ENCODE assay signal across 21 mouse cellular contexts in the genomic region with DNA sequence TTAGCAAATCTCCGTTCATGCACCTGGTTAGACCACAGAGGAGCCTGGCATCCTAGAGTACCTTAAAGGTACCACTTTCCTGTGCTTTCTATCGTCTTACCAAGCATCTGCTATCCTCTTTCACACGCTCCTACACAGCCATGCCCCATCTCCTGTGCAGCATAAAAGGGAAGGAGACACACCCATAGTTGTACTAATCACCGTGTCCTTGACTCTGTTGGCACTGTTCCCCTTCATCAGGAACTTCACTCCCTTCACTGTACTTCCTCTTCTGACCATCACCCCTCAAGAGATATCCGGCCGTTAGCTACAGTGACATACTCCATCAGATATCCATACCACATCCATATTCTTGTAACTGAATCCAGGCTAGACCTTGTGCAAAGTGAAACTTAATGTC.
DNase-seq lines count a peak whose midpoint lies in the region; ATAC-seq and TF ChIP-seq lines count a peak whose summit lies in the region.
"Had no signal": no experiment of that assay in that cellular context is flagged by ENCODE, and none has a peak within 500 bp of the region (broad histone marks: within the 10 kb centered on the region; RNA-seq: fewer than 3 reads in every experiment).

No protein-coding gene starts in this region.

- TF ChIP-seq EP300 in MEL (IDR thresholded peaks at IDR 0.05; ENCODE audit: low read depth in 1 of 2, low read length in 2 of 2), result peak; percentile 99 to 100

- H3K4me3 ChIP-seq in heart, embryonic 11.5 days (ENCODE audit: low read depth, low read length), result no peak overlapping the region
- peak overlapping the region in 1 of 2 experiments; percentile 3; a peak in 1 of 4 replicates for H3K4me3 ChIP-seq in MEL (ENCODE audit: control insufficient read depth in 1 of 2, insufficient read depth in 1 of 2, low read depth in 2 of 2, low read length in 2 of 2)
- no peak overlapping the region for H3K4me3 ChIP-seq in intestine, embryonic 15.5 days (replicated peaks)
- H3K4me3 ChIP-seq: heart, embryonic 13.5 days; limb, embryonic 10.5 days; midbrain, embryonic 12.5 days; myocyte; stomach, embryonic 15.5 days had no signal

- no peaks in the 10 kb centered on the region for H3K79me2 ChIP-seq in MEL (ENCODE audit: control insufficient read depth, insufficient read depth, low read length, poor library complexity)

- H3K9ac ChIP-seq in heart, embryonic 11.5 days (ENCODE audit: low read depth, low read length), result no peak overlapping the region
- H3K9ac ChIP-seq in MEL (ENCODE audit: control insufficient read depth, low read depth, low read length, poor library complexity, severe bottlenecking), result peak overlapping the region; percentile 27
- H3K9ac ChIP-seq in intestine, embryonic 15.5 days, result no peak overlapping the region
- H3K9ac ChIP-seq: heart, embryonic 13.5 days; lung, embryonic 14.5 days; midbrain, embryonic 12.5 days; stomach, embryonic 15.5 days had no signal

- peak; percentile 90 for DNase-seq in heart, adult 11 months
- peak; percentile 96 for DNase-seq in MEL (ENCODE audit: low read depth, low spot score)
- DNase-seq in gastrocnemius, postnatal 4 days (ENCODE audit: low spot score in 2 of 2), result no peak
- no peak for DNase-seq in thymus, postnatal 14 days
- no peak for DNase-seq in gastrocnemius, adult 8-10 months (ENCODE audit: low spot score in 2 of 2)
- DNase-seq: adrenal gland, postnatal 10 days; cerebellum, postnatal 10 days; gastrocnemius, postnatal 25 days; heart, postnatal 4 days; kidney, adult 8-10 months; layer of hippocampus, postnatal 36 days; lung, embryonic 14.5 days; thymus, postnatal 25 days had no signal

- no peak; the same call in 1 of the 2 replicates for TF ChIP-seq RAD21 in MEL (IDR thresholded peaks at IDR 0.05; ENCODE audit: low read depth, low read length)

- TF ChIP-seq POLR2A in MEL (IDR thresholded peaks at IDR 0.05; ENCODE audit: control insufficient read depth in 1 of 2, insufficient read depth in 1 of 2, low read depth in 1 of 2, low read length in 2 of 2, poor library complexity in 1 of 2), result peak in 1 of 2 experiments; percentile 56; a peak in 2 of 4 replicates

- no peaks in the 10 kb centered on the region for H3K36me3 ChIP-seq in heart, embryonic 11.5 days (ENCODE audit: control insufficient read depth, insufficient read depth, low read length)
- peaks cover 0 to 26% of the 10 kb centered on the region in 2 experiments; a peak in 2 of 4 replicates for H3K36me3 ChIP-seq in MEL (ENCODE audit: control insufficient read depth in 1 of 2, insufficient read depth in 2 of 2, low read length in 2 of 2)
- no peaks in the 10 kb centered on the region for H3K36me3 ChIP-seq in intestine, embryonic 15.5 days
- H3K36me3 ChIP-seq: heart, embryonic 13.5 days; limb, embryonic 10.5 days; midbrain, embryonic 12.5 days; stomach, embryonic 15.5 days had no signal

- no peak for TF ChIP-seq CTCF in MEL (IDR thresholded peaks at IDR 0.05 in 2 of 3, conservative IDR thresholded peaks at IDR 0.05 in 1 of 3; ENCODE audit: control insufficient read depth in 1 of 3, insufficient read depth in 1 of 3, low read depth in 2 of 3, low read length in 3 of 3, poor library complexity in 1 of 3, severe bottlenecking in 1 of 3)

- 70% methylated on average over 6 of the region's 6 CpGs for WGBS in heart, embryonic 11.5 days (ENCODE audit: insufficient replicate concordance)
- 64% methylated on average over 6 of the region's 6 CpGs for WGBS in intestine, embryonic 15.5 days

- H3K9me3 ChIP-seq in heart, embryonic 11.5 days (replicated peaks; ENCODE audit: control insufficient read depth, low read length), result no peaks in the 10 kb centered on the region
- H3K9me3 ChIP-seq in MEL (replicated peaks; ENCODE audit: insufficient read depth, low read length), result no peaks in the 10 kb centered on the region
- H3K9me3 ChIP-seq in intestine, embryonic 15.5 days, result no peaks in the 10 kb centered on the region
- H3K9me3 ChIP-seq: heart, embryonic 13.5 days; limb, embryonic 10.5 days; midbrain, embryonic 12.5 days; stomach, embryonic 15.5 days had no signal

- H3K27ac ChIP-seq in heart, embryonic 11.5 days (ENCODE audit: low read depth, low read length), result no peak overlapping the region
- peak overlapping the region; percentile 93 for H3K27ac ChIP-seq in MEL (ENCODE audit: control insufficient read depth, low read depth, low read length)
- H3K27ac ChIP-seq in intestine, embryonic 15.5 days, result no peak overlapping the region
- H3K27ac ChIP-seq: heart, embryonic 13.5 days; limb, embryonic 10.5 days; midbrain, embryonic 12.5 days; stomach, embryonic 15.5 days had no signal

- H3K27me3 ChIP-seq in heart, embryonic 11.5 days (ENCODE audit: control insufficient read depth, insufficient read depth, low read length), result peaks cover 2% of the 10 kb centered on the region; the same call in 1 of the 2 replicates
- no peaks in the 10 kb centered on the region for H3K27me3 ChIP-seq in MEL (ENCODE audit: control insufficient read depth in 1 of 2, insufficient read depth in 2 of 2, low read length in 2 of 2)
- no peaks in the 10 kb centered on the region for H3K27me3 ChIP-seq in intestine, embryonic 15.5 days (replicated peaks)
- H3K27me3 ChIP-seq: midbrain, embryonic 12.5 days; stomach, embryonic 15.5 days had no signal

- H3K4me2 ChIP-seq in heart, embryonic 11.5 days, result no peak overlapping the region
- H3K4me2 ChIP-seq in intestine, embryonic 15.5 days (replicated peaks), result no peak overlapping the region
- H3K4me2 ChIP-seq: heart, embryonic 13.5 days; lung, embryonic 14.5 days; midbrain, embryonic 12.5 days; stomach, embryonic 15.5 days had no signal

- H3K4me1 ChIP-seq in heart, embryonic 11.5 days (ENCODE audit: control insufficient read depth, insufficient read depth, low read length), result no peaks in the 10 kb centered on the region
- peaks cover 12 to 20% of the 10 kb centered on the region in 2 experiments for H3K4me1 ChIP-seq in MEL (ENCODE audit: control insufficient read depth in 1 of 2, insufficient read depth in 2 of 2, low read length in 2 of 2)
- H3K4me1 ChIP-seq in intestine, embryonic 15.5 days (replicated peaks), result no peaks in the 10 kb centered on the region
- H3K4me1 ChIP-seq: heart, embryonic 13.5 days; midbrain, embryonic 12.5 days; stomach, embryonic 15.5 days had no signal

- no peak for ATAC-seq in heart, embryonic 11.5 days (replicated peaks; ENCODE audit: insufficient number of reproducible peaks, low FRiP score, low TSS enrichment)
- ATAC-seq in intestine, embryonic 15.5 days, result peak; percentile 73
- peak; percentile 92 for ATAC-seq in megakaryocyte progenitor cell, adult 5-6 weeks (replicated peaks; ENCODE audit: poor library complexity)

TF ChIP-seq in MEL, 35 proteins besides CTCF, POLR2A, EP300 and RAD21 (continues in another document):
- TF ChIP-seq BHLHE40 (IDR thresholded peaks at IDR 0.05; ENCODE audit: borderline replicate concordance, low read depth, low read length) (no peak), MYC (IDR thresholded peaks at IDR 0.05; ENCODE audit: low read depth, low read length) (peak; percentile 76), GATA1 (IDR thresholded peaks at IDR 0.05; ENCODE audit: low read depth, low read length) (peak; percentile 90), HCFC1 (IDR thresholded peaks at IDR 0.05; ENCODE audit: low read depth, low read length) (0 out of 2 replicates have a peak, but pooled peaks have one; percentile 52), MEF2A (IDR thresholded peaks at IDR 0.05; ENCODE audit: extremely low read depth, insufficient replicate concordance, low read depth, low read length, poor library complexity, severe bottlenecking) (no peak), TCF12 (IDR thresholded peaks at IDR 0.05; ENCODE audit: low read depth, low read length) (peak; percentile 90), NELFE (IDR thresholded peaks at IDR 0.05; ENCODE audit: low read depth, low read length) (no peak), CHD2 (IDR thresholded peaks at IDR 0.05; ENCODE audit: low read length) (peak; percentile 47), KAT2A (conservative IDR thresholded peaks at IDR 0.05; ENCODE audit: low read depth, low read length) (no peak), ETS1 (IDR thresholded peaks at IDR 0.05; ENCODE audit: low read depth, low read length) (peak; percentile 95), SIN3A (IDR thresholded peaks at IDR 0.05; ENCODE audit: low read length) (peak; percentile 90), MAFK (IDR thresholded peaks at IDR 0.05; ENCODE audit: borderline replicate concordance, low read depth, low read length) (no peak), UBTF (IDR thresholded peaks at IDR 0.05; ENCODE audit: borderline replicate concordance, insufficient read depth, low read depth, low read length) (no peak), TBP (IDR thresholded peaks at IDR 0.05; ENCODE audit: low read depth, low read length) (peak; percentile 77), ZC3H11A (IDR thresholded peaks at IDR 0.05; ENCODE audit: low read depth, low read length) (no peak), MYB (IDR thresholded peaks at IDR 0.05; ENCODE audit: low read depth, low read length) (peak; percentile 98), ZNF384 (IDR thresholded peaks at IDR 0.05; ENCODE audit: low read depth, low read length) (no peak), TAL1 (IDR thresholded peaks at IDR 0.05; ENCODE audit: low read length) (peak; percentile 54), MAZ (IDR thresholded peaks at IDR 0.05; ENCODE audit: low read depth, low read length) (0 out of 2 replicates have a peak, but pooled peaks have one; percentile 33), ZMIZ1 (IDR thresholded peaks at IDR 0.05; ENCODE audit: low read depth, low read length) (no peak), USF2 (IDR thresholded peaks at IDR 0.05; ENCODE audit: borderline replicate concordance in 1 of 2, insufficient read depth in 1 of 2, low read depth in 1 of 2, low read length in 2 of 2) (no peak), CHD1 (IDR thresholded peaks at IDR 0.05; ENCODE audit: low read depth, low read length) (no peak), USF1 (IDR thresholded peaks at IDR 0.05; ENCODE audit: low read depth, low read length) (no peak), MAX (IDR thresholded peaks at IDR 0.05; ENCODE audit: low read length) (peak; percentile 71), POLR2AphosphoS5 (IDR thresholded peaks at IDR 0.05; ENCODE audit: borderline replicate concordance, low read depth, low read length) (no peak), GABPA (IDR thresholded peaks at IDR 0.05; ENCODE audit: low read depth, low read length) (no peak), ZKSCAN1 (IDR thresholded peaks at IDR 0.05; ENCODE audit: low read depth, low read length) (no peak), ELF1 (IDR thresholded peaks at IDR 0.05; ENCODE audit: low read depth, low read length) (peak; percentile 63), SMC3 (IDR thresholded peaks at IDR 0.05; ENCODE audit: low read depth, low read length) (0 out of 2 replicates have a peak, but pooled peaks have one; percentile 5), NRF1 (IDR thresholded peaks at IDR 0.05; ENCODE audit: insufficient read depth, low read depth, low read length, poor library complexity, severe bottlenecking) (no peak), POLR2AphosphoS2 (IDR thresholded peaks at IDR 0.05; ENCODE audit: low read length) (no peak)

Comparison
In these comparisons a context has a peak if more than half of its experiments do, and no peak if none do; other contexts are left out.
1. DNase-seq: peak in heart, adult 11 months (single experiment) and MEL (single experiment); none in gastrocnemius, postnatal 4 days (0 of 2), thymus, postnatal 14 days (single experiment) and gastrocnemius, adult 8-10 months (0 of 2).